Mouse (Mus musculus) neutrophil, adult 65 days (primary cell): Measurements from ENCODE around the gene Gm49366. TPM values are rescaled to one million over a fixed set of nuclear protein-coding genes. Genes with fewer than 3 reads are reported as not detected.

Experiments
- total RNA-seq: library from RNA; stranded (reverse); gene quantifications from 2 replicates; pipeline ENCODE4 v1.2.4, GENCODE M21; 2023

Gene Gm49366
- not detected in 2 replicates for total RNA-seq

DNA sequence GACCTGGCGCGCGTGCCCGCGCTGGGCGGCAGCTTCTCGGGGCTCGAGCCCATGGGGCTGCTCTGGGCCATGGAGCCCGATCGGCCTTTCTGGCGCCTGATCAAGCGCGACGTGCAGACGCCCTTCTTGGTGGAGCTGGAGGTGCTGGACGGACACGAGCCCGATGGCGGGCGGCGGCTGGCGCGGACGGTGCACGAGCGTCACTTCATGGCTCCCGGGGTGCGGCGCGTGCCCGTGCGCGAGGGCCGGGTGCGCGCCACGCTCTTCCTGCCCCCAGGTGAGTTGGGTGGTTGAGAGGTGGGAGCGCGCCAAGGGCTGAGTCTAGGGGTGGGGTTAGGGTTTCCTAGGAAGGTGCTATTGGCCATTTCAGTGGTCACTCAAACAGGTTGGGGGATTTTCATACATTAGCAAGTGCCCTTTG, at the start of gene Gm49366:
TSS of gene Gm49366 (plus strand) at position 245 of the 421 bp plus-strand sequence.

DNA sequence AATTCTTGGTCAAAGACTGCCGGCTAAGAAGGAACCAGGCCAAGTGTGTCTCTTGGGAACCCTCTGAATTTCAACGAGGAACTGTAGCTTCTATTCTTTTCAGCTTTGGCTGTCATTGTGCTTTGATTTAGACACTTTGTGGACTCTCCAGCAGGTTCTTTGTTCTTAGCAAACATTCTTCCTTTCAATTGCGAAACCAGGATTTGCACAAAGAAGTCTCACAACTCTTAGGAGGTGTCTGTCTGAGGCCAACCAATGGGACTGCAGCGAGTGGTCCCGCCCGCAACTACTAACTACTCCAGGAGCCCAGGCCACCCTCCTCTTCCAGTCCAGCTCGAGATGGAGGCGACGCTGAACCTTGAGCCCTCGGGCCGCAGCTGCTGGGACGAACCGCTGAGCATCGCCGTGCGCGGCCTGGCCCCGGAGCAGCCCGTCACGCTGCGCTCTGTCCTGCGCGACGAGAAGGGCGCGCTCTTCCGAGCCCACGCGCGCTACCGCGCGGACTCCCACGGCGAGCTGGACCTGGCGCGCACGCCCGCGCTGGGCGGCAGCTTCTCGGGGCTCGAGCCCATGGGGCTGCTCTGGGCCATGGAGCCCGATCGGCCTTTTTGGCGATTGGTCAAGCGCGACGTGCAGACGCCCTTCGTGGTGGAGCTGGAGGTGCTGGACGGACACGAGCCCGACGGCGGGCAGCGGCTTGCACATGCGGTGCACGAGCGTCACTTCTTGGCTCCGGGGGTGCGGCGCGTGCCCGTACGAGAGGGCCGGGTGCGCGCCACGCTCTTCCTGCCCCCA, 29.4 kb upstream of the Gm49366 start, which contains the start of gene Acot1:
TSS of gene Acot1 (plus strand) at position 320 of the 795 bp plus-strand sequence.

GRCm38 (mm10) chr12:84038241-84038640, 494 bp upstream of the Gm49366 start, which contains the start of gene Acot4:
TSS of gene Acot4 (plus strand) at chr12:84038379.

DNA sequence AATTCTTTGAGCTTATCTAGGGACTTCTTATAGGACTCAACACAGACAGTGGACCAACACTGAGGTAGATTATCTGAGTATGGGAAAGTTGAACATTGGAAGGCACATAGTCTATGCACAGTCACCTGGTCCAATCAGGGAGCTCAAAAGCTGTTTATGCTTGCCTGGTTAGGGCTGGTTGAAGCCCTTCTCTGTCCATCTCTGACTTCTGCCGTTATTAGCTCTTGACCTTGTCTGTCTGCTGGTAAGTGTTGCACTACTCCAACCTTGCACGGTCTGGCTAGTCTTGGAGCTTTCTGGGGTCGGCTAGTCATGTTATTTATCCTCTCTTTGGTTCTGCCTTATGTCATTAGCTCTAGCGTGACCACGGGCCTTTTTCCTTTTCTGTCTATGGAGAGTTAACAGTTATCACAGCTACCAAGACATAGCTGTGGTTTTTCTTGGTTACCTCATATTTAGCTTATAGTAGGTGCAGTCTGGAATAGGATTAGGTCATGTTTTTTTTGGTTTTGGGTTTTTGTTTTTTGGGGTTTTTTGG, 13.3 kb downstream of the Gm49366 start, which contains the start of gene Acot3:
TSS of gene Acot3 (plus strand) at position 208 of the 538 bp plus-strand sequence.

DNA sequence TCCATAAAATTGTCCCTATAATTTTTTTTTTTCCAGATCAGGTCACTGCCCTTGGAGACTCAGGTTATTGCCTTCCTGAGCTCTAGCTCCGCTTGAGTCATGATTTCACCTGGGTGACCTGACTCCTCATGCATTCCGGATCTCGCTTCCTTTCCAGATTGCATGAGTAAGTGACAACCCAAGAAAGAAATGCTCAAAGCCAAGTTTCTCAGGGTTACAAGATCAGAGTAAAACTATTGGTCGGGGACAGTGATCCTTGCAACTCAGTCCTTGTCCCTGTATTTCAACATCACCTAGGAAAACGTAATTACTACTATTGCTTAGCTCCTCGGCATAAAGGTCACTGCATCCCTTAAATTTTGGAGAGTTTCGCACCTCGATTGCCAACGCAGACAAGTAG, 30.3 kb downstream of the Gm49366 start, which contains the start of gene Acot5:
TSS of gene Acot5 (plus strand) at position 340 of the 400 bp plus-strand sequence.

GRCm38 (mm10) chr12:84100604-84101492, 62.1 kb downstream of the Gm49366 start, which contains the start of gene Acot6:
TSS of gene Acot6 (plus strand) at chr12:84100654.

Other genes starting within 250 kb of the Gm49366 start
- 128 and 146 TPM in 2 replicates for gene Numb, start 117.0 kb upstream of the Gm49366 start, total RNA-seq
- gene Riox1, start 88.3 kb upstream of the Gm49366 start, total RNA-seq: 38.5 and 50.5 TPM in 2 replicates
- gene Heatr4, start 54.1 kb upstream of the Gm49366 start, total RNA-seq: not detected in 2 replicates
- 4.6 and 5.4 TPM in 2 replicates for gene Acot2, start 51.1 kb upstream of the Gm49366 start, total RNA-seq
- 10.6 and 15.6 TPM in 2 replicates for gene Acot1, start 29.4 kb upstream of the Gm49366 start, total RNA-seq
- 0.16 TPM in 1 of 2 replicates, not detected in the other for gene Acot4, start 556 bp upstream of the Gm49366 start, total RNA-seq
- gene Acot3, start 13.2 kb downstream of the Gm49366 start, total RNA-seq: not detected in 2 replicates
- gene Acot5, start 30.4 kb downstream of the Gm49366 start, total RNA-seq: not detected in 2 replicates
- gene Acot6, start 61.7 kb downstream of the Gm49366 start, total RNA-seq: 0.34 TPM in 1 of 2 replicates, not detected in the other
- 0.57 TPM in 1 of 2 replicates, not detected in the other for gene Dnal1, start 75.4 kb downstream of the Gm49366 start, total RNA-seq
- 2.7 and 7.8 TPM in 2 replicates for gene Pnma1, start 109.6 kb downstream of the Gm49366 start, total RNA-seq
- 88.6 and 151 TPM in 2 replicates for gene Elmsan1, start 179.9 kb downstream of the Gm49366 start, total RNA-seq
- 11.8 and 12.6 TPM in 2 replicates for gene Ptgr2, start 246.3 kb downstream of the Gm49366 start, total RNA-seq